Mouse (Mus musculus) spleen, adult 12 weeks (tissue): Measurements from ENCODE around the gene Ehd1.
"Not testable (repeated sequence)": the region's sequence is repeated elsewhere in the genome, so short reads cannot be mapped to it uniquely, and the experiment has no call there.

Experiments
- DNase-seq: peaks from one replicate; pipeline ENCODE4 v3.0.0; 2022; ENCODE audit warnings: low spot score

Ehd1 gene

DNA sequence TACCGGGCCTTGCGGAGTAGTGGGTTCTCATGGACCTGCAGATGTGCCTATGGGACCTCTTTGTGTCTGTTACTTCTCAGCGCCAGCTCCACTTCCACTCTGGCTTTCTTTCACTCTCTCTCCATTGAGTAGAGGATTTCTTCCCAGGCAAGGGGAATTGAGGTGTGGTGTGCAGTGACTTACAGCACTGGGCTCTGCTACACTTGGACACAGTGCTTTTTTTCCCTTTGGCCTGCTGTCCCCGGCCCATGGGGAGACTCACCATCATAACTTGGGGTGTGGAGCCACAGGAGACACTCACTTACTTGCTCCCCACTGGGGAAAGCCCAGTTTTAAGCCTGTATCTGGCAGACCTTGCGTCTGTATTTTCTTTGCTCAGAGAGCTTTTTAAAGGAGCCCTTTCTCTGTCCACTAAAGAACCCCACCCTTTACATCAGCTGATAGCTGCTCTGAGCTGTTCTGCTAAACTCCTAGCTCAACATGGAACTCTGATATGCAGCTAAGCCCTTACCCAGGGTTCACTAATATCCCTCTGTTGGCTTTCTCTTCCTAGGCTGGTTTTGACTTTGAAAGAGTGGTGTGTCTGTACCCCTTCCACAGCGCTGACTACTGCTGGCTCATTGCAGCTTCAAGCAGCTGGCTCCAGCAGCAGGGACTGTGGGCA is 3.1 kb downstream of the Ehd1 start:
- DNase-seq: no peak

GRCm38 (mm10) chr19:6280554-6280953 is 4.0 kb downstream of the Ehd1 start:
- no peak for DNase-seq

DNA sequence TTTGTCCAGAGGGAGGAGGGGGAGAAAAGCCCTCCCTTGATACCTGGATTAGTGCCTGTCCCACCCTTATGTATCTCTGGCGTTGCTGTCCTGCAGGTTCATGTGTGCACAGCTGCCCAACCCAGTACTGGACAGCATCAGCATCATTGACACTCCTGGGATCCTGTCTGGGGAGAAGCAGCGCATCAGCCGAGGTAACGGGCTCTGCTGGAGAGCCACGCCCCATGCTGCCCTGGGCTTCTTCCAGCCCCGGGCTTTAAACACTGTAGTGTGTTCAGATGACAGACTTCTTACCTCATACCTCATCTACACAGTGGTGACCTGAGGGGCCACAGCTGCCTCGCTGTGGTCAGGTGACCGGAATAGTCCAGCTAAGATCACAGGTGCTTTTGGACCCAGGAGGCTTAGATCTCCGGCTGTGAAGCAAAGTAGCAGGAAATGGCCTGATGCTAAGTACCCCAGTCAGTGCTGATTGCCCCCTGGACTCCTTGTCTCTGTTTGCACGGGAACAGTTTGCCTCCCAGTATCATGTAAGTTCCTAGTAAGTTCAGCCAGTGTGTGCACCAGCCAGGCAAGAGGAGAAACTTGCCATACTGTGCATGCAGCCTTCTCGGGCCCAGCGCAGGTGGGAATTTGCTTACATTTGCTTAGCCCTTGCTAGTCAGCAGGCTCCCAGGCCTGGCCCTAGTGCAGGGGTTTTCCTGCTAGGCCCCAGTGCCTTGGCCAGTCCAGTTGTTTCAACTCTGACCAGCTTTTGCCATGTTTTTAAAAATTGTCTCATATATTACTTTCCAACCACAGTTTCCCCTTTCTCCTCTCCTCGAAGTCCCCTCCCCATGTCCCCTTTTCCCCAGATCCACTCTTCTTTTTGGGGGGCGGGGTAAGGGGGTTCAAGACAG is 4.8 kb downstream of the Ehd1 start:
- DNase-seq: no peak

- DNase-seq: no peak
These were observed 6.5 kb downstream of the Ehd1 start for GRCm38 (mm10) chr19:6283001-6283400.

GRCm38 (mm10) chr19:6284502-6284901 is 8.0 kb downstream of the Ehd1 start:
- DNase-seq: no peak

DNA sequence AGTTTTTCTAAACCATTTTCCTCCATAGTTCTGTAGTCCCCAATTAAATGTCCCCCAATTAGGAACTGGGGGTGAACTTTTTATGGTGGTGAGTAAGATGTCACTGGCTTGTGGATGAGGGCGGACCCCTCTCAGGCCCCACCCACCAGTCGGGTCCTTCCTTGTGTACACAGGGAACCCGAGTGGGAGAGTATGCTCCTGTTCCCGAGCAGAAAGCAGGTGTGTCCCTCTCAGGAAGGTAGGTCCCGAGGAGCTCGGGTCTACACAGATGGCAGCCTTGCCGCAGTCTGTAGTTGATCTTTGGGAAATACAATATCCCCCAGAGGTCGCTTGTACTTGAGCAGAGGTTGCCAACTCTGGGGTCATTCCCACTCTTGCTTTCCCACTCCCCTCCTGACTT is 8.7 kb downstream of the Ehd1 start:
- DNase-seq: no peak

GRCm38 (mm10) chr19:6285632-6286433 is 9.3 kb downstream of the Ehd1 start:
- DNase-seq: no peak

DNA sequence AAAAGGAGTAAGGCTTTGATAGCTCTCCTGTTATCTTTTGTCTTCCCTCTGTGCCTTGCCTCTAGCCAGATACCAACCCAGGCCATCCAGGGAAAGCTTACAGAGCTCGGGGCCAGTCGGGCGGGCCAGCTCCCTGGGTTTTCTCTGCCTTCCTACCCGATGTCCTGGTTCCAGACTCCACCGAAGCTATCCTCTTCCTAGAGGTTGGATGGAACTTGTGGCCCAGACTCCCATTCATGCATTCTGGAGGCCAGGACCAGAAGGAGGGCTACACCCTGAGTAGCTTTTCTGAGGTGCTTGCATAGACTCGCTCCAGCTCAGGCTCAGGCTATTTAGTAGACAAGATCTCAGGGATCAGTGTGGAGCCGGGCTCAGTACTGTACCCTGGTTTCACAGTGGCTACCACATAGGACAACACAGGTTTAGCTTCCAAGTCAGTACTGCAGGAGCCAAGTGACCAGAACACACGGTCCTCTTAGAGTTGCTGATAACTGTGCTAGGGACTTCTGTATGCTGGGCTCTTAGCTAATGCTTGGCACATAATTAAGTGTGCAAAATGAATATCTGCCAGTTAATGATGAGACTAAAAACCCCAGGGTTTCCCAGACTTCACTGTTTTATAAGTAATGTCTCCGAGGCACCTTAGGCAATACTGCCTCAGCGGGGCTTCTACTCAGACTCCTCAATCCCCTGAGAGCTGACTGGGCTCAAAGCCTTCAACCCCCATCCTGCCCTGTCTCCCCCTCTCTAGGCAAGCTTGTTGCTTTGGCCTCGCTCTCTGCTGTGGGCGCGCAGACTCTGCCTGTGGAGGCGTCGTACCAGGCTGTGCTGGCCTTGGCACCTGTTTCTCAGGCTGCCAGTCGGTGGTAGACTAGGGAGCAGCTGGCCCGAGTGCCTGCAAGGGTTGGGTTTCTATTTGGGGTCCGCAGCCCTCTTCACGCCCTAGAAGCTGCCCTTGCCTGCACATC is 10.2 kb downstream of the Ehd1 start:
- DNase-seq: no peak

- no peak for DNase-seq
These were observed 11.8 kb downstream of the Ehd1 start for GRCm38 (mm10) chr19:6288236-6288894.

GRCm38 (mm10) chr19:6289696-6290238 is 13.2 kb downstream of the Ehd1 start:
- DNase-seq: no peak

DNA sequence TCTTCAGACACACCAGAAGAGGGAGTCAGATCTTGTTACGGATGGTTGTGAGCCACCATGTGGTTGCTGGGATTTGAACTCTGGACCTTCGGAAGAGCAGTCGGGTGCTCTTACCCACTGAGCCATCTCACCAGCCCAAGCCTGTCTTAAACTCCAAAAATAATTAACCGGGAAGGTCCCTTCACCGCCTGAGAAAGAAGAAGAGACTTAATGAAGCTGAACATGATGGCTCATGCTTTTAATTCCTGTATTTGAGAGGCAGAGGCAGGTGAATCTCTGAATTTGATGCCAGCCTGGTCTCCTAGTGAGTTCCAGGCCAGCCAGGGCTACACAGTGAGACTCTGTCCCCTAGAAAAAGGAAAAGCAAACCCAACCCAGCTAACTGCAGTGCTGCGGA is 14.2 kb downstream of the Ehd1 start:
- not testable (repeated sequence) for DNase-seq

DNA sequence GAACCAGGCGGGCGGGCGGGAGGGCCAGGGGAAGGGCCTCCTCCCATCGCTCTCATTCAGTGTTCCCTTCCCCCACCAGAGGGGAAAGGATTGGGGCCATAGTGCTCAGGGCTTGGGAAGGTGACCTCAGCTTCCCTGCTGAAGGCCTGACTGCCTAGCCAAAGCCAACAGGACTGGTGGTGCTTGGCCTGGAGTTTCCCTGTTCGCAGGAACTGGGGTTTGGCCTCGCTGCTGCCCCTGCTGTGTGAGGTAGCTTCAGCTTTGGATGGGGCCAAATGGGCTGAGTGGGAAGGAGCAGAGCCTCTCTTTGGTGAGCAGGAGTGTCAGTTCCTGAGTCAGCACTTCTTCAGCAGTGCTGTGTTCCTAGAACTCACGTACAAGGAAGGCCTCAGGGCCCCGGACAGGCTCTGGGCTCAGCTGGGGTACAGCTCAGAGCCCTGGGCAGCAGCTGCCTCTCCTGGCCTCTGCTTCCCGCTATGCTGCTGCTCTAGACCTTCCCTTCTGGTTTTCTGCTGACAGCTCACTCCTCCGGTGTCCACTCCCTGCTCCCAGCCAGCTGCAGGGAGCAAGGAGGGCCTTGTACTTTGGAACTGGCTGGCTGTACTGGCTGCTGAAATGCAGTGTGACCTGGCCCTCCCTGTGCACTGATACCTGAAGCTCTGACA is 14.7 kb downstream of the Ehd1 start:
- no peak for DNase-seq

DNA sequence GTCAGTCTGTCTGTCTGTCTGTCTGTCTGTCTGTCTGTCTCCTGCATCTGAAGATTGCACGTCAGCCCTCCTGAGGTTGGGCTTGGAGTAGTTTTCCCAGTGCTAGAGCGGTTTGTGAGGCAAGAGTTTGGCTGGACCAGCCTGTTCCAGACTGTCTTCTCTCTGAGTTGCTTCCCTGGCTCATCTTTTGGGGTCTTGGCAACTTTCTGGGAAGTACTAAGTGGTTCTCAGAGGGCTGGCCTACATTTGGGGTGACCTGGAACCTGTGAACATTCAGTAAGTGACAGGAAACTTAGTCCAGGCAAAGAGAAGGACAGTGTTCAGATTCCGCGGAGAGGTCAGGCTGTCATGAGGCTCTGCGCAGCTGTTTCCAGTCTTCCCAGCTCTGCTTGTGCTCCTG is 15.7 kb downstream of the Ehd1 start:
- DNase-seq: no peak

DNA sequence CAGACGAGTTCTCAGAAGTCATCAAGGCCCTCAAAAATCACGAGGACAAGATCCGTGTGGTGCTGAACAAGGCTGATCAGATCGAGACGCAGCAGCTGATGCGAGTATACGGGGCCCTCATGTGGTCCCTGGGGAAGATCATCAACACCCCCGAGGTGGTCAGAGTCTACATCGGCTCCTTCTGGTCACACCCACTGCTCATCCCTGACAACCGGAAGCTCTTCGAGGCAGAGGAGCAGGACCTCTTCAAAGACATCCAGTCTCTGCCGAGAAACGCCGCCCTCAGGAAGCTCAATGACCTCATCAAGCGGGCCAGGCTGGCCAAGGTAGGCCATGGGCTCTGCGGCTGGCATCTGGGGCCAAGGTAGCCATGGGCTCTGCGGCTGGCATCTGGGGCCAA is 17.8 kb downstream of the Ehd1 start:
- DNase-seq: no peak

DNA sequence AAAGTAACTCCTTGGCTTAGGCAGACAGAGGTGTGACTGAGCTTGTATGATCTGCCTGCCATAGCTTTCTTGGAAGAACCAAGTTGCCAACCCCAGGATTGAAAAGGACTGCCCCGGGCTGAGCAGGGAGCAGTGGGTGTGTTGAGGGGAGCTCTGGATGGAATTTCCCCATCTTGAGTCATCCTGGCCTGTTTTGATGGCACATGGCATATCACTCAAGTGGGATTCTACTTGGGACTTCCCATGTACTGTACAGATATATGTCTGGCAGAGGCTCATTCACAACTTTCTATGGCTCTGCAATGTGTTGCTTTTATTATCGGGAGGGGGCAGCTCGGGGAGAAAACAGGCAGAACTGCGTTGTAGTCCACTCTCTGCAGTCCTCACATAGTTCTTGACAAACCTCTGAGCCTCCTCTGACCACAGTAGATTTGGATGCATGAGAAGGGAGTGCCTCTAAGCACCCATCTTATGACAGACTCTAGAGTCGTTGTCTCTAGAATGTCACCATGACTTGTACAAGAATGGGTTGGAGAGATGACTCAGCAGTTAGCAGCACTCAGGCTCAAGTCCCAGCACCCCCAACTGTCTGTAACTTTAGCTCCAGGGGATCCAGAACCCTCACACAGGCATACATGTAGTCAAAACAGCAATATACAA is 20.2 kb downstream of the Ehd1 start:
- DNase-seq: no peak

DNA sequence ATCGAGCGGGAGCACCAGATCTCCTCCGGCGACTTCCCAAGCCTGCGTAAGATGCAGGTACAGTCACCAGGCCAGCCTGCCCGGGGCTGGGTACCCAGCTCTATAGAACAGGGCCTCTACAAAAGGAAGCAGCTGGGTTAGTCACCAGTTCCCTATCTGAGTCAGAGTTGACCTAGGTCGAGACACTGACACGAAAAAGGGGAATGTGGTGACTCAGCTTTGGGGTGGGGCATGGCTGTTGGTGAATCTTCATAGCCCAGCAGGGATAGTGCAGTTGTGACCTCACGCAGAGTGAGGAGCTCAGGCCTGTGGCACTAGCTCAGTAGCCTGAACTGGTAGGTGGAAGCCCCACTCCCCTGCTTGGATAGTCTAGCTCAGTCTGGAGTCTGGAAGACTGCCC is 21.1 kb downstream of the Ehd1 start:
- DNase-seq: no peak

GRCm38 (mm10) chr19:6299003-6299402 is 22.5 kb downstream of the Ehd1 start:
- DNase-seq: no peak

- DNase-seq: no peak
These were observed 23.1 kb downstream of the Ehd1 start for GRCm38 (mm10) chr19:6299450-6300267.

- DNase-seq: peak; percentile 51
These were observed 23.9 kb downstream of the Ehd1 start for GRCm38 (mm10) chr19:6300402-6300841.
